Mouse (Mus musculus): ENCODE measurements around the gene Rasa3. TPM values are rescaled to one million over a fixed set of nuclear protein-coding genes. Genes with fewer than 3 reads are reported as not detected.

Rasa3 gene
- total RNA-seq, 1 experiment from 2014 or later = 276 TPM

DNA sequence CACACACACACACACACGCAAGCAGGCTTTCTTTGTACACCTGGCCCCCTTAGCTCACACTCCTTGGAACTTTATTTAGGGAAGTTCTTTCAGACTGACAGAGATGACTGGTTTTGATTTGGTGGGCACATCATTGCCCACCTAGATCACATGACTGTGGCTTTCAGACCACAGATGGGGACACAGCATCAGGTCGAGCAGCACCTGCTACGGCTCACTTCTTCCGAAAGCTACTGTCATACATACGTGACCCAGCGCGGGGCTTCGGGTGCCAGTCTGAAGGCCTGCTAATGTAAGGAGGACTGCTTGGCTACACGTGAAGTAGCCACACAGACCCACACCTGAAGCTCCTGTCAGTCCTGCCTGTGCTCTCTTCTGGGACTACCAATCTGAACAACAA is 49.3 kb downstream of the Rasa3 start:
- ATAC-seq (replicated peaks; ENCODE audit: insufficient number of reproducible peaks, low FRiP score, low TSS enrichment, poor library complexity, severe bottlenecking) = no peak

DNA sequence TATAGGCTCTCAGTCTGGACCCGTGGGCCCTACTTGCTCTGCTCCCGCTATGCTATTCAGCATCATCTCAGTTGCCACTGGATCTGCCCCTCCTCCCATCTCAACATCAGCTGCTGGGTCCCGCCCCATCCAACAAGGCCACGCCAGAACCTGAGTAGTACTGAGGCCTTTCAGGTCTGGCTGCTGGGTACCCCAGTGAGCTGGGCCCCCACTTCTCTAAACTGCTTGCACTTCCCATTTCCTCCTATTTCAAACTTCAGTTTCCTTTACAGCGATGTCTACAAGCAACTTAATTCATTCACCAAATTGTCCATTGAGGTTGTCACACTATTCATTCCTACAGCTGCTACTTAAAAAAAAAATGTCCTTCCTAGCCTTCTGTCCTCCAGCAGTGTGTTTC is 49.8 kb downstream of the Rasa3 start:
- ATAC-seq (replicated peaks; ENCODE audit: insufficient number of reproducible peaks, low FRiP score, low TSS enrichment, poor library complexity, severe bottlenecking) = peak; percentile 74

DNA sequence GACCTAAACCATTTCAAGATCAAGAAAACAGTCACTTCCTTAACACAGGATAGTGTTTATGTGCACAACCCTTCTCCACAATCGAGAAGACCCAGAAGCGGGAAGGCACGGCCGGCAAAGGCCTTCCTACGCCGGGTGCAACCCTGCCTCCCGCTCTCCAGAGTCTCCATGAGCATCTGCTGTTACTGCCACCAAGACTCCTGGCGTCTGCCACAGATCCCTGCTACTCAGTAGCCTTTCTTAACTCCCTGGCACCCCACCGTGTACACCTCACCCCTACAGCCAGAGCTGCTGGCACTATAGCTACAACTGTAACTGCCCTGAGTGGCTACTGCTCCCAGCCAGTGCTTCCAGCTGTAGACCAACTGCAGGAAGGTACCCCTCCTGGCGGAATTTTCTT is 51.3 kb downstream of the Rasa3 start:
- ATAC-seq (replicated peaks; ENCODE audit: insufficient number of reproducible peaks, low FRiP score, low TSS enrichment, poor library complexity, severe bottlenecking) = no peak

DNA sequence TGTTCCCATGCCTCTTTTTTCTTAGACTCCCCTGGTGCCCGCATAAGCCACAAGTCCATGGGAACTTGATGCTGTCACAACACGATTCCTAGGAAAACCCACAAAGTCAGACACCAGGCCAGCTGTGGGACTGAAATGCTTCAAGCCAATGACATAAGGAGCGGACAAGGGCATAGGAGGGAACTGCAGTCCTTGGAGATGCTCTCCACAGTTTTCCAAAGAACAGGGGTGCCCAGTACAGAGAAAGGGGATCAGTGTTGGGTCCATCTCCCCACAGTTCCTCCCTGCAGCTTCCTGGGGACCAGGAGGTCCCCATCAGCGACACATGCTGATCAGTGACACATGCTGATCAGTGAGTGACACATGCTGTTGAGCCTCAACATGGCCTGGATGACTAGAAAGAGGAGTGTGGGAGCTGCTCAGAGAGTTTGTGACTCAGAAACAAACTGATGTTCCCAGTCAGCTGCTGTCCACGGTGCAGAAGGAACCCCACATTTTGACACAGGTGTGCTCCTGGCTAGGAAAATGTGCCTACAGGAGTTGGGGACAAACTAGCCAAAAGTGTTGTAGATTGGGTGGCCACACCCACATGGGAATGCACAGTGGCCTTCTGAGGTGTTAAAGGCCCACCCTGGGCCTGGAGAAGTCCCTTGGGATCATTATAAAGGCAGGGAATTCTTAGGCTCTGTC is 52.0 kb downstream of the Rasa3 start:
- ATAC-seq (replicated peaks; ENCODE audit: insufficient number of reproducible peaks, low FRiP score, low TSS enrichment, poor library complexity, severe bottlenecking) = no peak

GRCm38 (mm10) chr8:13624863-13625262 is 52.5 kb downstream of the Rasa3 start:
- no peak for ATAC-seq (replicated peaks; ENCODE audit: insufficient number of reproducible peaks, low FRiP score, low TSS enrichment, poor library complexity, severe bottlenecking)

- ATAC-seq (replicated peaks; ENCODE audit: insufficient number of reproducible peaks, low FRiP score, low TSS enrichment, poor library complexity, severe bottlenecking) = peak; percentile 65
These were observed 53.4 kb downstream of the Rasa3 start for GRCm38 (mm10) chr8:13623911-13624421.

- no peak for ATAC-seq (replicated peaks; ENCODE audit: insufficient number of reproducible peaks, low FRiP score, low TSS enrichment, poor library complexity, severe bottlenecking)
These were observed 54.2 kb downstream of the Rasa3 start for GRCm38 (mm10) chr8:13623038-13623750.

DNA sequence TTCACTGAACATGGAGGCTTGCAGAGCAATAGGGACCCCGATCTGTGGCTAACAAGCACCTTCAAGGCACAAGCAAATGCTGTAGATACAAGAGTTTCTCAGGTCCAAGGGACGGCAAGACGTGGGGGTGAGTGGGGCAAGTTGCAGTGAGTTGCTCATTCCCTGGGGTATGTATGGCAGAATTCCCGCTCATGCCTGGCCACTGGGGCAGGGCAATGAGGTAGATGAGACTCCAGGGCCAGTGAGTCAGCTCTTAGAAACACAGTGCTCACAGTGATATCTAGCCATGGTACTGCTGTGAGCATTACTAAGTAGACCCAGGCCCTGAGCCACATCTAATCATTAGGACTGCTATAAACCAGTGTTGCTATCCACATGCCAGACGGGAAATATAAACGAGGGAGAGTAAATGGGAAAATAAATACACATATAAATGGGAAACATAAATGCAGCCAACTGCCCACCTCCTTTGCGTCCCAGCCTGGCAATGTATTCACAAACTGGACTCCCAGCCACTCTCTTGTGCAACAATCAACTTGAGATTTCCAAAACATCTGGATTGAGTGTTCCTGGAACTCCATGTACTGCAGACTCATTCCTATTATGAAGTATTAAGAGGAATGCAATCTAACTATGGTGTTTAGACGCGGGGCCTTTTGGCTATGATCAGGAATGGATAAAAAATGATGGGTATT is 57.0 kb downstream of the Rasa3 start:
- no peak for ATAC-seq (replicated peaks; ENCODE audit: insufficient number of reproducible peaks, low FRiP score, low TSS enrichment, poor library complexity, severe bottlenecking)

GRCm38 (mm10) chr8:13616831-13617505 is 60.4 kb downstream of the Rasa3 start:
- no peak for ATAC-seq (replicated peaks; ENCODE audit: insufficient number of reproducible peaks, low FRiP score, low TSS enrichment, poor library complexity, severe bottlenecking)

- no peak for ATAC-seq (replicated peaks; ENCODE audit: insufficient number of reproducible peaks, low FRiP score, low TSS enrichment, poor library complexity, severe bottlenecking)
These were observed 62.4 kb downstream of the Rasa3 start for GRCm38 (mm10) chr8:13614924-13615391.

- no peak for ATAC-seq (replicated peaks; ENCODE audit: insufficient number of reproducible peaks, low FRiP score, low TSS enrichment, poor library complexity, severe bottlenecking)
These were observed 63.3 kb downstream of the Rasa3 start for GRCm38 (mm10) chr8:13614136-13614535.

DNA sequence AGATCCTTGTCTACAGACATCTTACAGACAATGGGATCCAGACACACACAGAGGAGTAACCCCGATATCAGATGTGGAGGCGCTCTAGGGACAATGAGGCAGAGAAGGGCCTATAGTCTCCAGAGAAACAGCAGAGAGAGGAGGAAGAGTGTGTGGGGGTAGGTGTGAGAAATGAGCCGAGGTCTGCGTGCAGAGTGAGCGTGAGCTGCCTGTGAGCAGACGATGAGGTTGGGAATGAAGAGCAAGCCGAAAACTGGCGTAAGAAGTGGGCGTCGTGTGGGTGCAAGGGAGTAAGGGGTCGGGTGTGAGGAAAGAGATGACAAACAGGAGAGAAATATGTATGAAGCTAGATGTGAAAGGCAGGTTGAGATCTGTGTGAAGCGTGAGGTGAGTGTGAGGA is 65.7 kb downstream of the Rasa3 start:
- ATAC-seq (replicated peaks; ENCODE audit: insufficient number of reproducible peaks, low FRiP score, low TSS enrichment, poor library complexity, severe bottlenecking) = no peak

GRCm38 (mm10) chr8:13609971-13610370 is 67.4 kb downstream of the Rasa3 start:
- no peak for ATAC-seq (replicated peaks; ENCODE audit: insufficient number of reproducible peaks, low FRiP score, low TSS enrichment, poor library complexity, severe bottlenecking)

- no peak for ATAC-seq (replicated peaks; ENCODE audit: insufficient number of reproducible peaks, low FRiP score, low TSS enrichment, poor library complexity, severe bottlenecking)
These were observed 68.5 kb downstream of the Rasa3 start for GRCm38 (mm10) chr8:13608946-13609345.

DNA sequence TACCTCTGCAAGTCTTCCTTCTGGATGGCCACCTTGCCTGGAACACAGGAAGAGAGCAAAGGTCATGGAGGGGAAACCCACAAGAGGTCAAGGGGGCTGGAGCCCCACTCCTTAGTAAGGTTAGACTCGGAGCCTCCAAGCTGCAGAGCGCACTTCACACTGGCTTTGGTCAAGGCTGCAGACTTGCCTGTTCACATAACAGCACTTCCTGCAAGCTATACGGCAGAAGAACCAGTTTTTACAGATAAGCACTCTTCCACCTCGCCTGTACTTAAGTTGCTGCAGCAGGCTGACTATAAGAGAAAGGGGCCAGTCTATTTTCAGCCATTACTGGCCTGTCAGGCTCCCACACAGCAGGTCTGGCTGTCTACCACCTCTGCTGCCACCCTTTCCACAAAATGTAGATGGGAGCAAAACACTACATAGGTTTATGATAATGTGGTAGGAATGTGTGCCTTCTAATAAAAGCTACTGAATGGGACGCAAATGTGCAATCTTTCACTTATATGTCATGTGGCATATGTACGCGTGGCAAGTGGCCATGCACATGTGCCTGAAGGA is 71.4 kb downstream of the Rasa3 start:
- no peak for ATAC-seq (replicated peaks; ENCODE audit: insufficient number of reproducible peaks, low FRiP score, low TSS enrichment, poor library complexity, severe bottlenecking)

DNA sequence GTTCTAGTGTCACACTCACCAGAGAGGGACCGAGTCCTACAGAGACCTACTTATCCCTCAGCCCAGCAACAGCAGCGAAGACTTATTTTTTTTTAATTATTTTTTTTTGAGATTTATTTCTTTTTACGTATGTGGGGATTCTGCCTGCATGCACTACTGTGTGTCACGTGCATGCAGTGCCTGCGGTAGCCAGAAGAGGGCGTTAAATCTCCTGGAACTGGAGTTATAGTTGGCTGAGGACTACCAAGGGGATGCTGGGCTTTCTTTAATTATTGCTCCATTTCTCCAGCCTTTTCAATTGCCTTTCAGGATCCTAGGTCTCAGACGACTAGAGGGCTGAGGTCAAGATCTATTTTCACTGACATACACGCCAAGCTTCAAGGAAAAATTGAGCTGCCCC is 74.8 kb downstream of the Rasa3 start:
- no peak for ATAC-seq (replicated peaks; ENCODE audit: insufficient number of reproducible peaks, low FRiP score, low TSS enrichment, poor library complexity, severe bottlenecking)

- peak; percentile 33 for ATAC-seq (replicated peaks; ENCODE audit: insufficient number of reproducible peaks, low FRiP score, low TSS enrichment, poor library complexity, severe bottlenecking)
These were observed 76.2 kb downstream of the Rasa3 start for GRCm38 (mm10) chr8:13601166-13601565.

DNA sequence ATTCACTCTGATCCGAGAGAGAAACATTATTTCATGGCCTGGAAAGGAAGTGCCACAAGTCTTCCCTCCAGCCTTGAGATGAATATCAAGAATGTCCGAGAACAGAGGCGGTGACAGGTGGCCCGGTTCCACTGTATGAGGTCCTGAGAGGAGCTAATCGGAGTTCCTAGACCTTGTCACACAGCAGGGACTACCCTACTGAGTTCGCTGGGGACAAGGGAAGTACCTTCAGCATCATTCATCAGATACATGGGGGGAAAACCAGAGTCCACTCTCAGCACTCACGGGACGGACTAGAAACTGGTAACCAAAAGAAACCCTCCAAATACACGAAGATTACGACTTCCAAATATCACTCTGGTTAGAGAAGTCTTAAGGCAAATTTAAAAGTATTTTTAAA is 76.7 kb downstream of the Rasa3 start:
- ATAC-seq (replicated peaks; ENCODE audit: insufficient number of reproducible peaks, low FRiP score, low TSS enrichment, poor library complexity, severe bottlenecking) = no peak

DNA sequence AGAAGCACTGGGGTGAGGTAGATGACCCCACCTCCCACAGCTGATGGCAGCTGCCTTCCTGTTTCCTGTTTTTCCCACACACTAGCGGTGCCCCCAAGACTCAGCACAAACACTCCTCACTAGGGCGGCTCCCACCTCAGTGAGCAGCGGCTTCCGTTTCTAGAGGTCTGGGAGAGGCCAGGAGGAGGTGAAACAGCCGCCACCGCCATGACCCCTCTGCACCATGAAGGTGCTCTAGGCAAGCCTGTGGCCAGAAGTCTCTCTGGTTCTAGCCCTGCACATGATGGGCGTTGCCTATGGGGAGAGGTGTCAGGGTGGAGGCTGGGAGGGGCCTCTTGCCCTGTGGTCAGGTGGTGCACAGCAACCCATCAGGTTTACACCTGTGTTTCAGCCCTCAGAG is 77.2 kb downstream of the Rasa3 start:
- ATAC-seq (replicated peaks; ENCODE audit: insufficient number of reproducible peaks, low FRiP score, low TSS enrichment, poor library complexity, severe bottlenecking) = peak; percentile 54

Data from monocyte, adult 5-6 weeks (primary cell).